Mouse (Mus musculus): ENCODE measurements around the gene 1700020D05Rik. TPM values are rescaled to one million over a fixed set of nuclear protein-coding genes. Genes with fewer than 3 reads are reported as not detected.

1700020D05Rik gene
- total RNA-seq, 2 experiments from 2014 or later = 1.5 to 2.1 TPM

DNA sequence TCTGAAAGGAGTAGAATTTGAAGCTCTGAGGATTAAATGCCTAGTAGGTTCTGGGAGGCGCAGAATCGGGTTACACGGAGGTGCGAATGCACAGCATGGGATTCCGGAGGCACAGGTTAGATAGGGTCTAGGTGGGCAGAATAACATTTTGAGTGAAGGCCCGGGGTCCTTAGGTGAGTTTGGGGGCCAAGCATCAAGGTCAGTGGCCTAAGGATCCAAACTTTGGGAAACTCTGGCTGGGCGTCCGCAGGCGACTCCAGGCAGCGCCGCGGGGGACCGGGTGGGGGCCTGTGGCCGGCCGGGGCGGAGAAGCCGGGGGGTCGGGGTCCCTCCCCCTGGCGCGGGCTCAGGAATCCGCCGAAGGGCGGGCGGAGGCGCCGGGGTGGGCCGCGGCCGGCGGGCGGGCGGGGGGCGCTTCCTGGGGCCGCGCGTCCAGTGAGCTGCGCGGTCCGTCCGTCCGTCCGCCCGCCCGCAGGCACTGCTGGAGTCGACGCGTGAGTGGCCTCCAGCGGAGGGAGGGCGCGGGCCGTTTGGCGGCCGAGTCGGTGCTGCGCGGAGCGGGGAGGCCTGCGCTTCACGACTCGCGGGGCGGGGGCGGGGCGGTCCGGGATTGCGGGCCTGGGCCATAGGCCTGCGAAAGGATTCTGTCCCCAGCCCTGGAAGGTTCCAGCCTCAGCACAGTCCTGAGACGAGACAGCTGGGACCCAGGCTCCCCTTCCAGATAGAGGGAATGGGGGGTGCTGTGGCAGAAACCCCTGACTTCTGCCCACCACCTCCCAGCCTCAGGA, 29.1 kb downstream of the 1700020D05Rik start:
- DNase-seq = peak; percentile 69

DNA sequence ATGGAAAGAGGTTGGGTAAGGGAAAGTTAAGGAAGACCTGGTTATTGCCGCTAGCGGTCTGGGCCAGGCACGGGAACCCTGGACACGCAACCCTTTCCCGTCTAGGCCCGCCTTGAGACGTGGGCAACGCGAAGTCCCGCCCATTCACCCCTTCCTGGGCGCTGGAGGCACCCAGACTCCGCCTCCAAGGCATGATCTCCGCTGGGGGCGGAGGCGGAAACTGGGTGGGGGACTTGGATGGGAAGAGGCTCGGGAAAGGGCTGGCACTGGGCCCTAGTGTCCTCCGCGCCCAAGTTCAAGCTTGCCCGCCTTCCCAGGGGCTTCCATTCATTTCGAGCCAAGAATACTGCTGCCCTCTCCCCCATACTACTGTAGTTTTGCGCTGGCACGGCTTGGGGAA, 29.9 kb downstream of the 1700020D05Rik start, which contains the start of gene Efemp2:
Gene Efemp2 (plus strand): TSS at position 235 of the 400 bp plus-strand sequence.
- peak; percentile 85 for DNase-seq

DNA sequence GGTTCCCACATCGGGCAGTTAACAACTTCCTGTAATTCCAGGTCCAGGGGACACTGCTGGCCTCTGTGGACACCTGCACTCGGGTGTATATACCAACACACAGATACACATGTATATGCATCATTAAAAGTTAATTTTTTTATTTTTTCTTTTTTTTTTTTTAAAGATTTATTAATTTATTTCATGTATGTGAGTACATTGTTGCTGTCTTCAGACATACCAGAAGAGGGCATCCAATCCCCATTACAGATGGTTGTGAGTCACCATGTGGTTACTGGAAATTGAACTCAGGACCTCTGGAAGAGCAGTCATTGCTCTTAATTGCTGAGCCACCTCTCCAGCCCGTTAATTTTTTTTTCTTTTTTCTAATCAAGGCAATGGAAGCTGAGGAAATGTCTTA, 30.7 kb downstream of the 1700020D05Rik start:
- no peak for DNase-seq

DNA sequence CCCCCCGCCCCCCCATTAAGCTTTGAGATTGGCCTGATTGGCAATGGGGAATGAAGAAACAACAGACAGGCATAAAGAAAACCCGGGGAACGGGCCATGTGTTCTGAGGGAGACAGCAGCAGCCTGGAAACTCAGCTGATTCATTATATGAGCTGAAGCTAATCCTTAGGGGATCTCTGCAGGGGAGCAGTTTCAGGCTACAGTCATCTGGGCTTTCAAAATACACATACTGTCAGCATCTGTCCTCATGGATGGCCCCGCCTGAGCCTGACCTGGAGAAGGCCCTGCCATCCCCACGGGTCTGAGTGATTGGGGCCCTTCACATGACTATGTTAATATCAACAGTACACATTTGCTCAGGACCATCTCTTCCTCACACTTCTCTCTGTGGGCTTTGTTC, 31.7 kb downstream of the 1700020D05Rik start:
- DNase-seq = no peak

DNA sequence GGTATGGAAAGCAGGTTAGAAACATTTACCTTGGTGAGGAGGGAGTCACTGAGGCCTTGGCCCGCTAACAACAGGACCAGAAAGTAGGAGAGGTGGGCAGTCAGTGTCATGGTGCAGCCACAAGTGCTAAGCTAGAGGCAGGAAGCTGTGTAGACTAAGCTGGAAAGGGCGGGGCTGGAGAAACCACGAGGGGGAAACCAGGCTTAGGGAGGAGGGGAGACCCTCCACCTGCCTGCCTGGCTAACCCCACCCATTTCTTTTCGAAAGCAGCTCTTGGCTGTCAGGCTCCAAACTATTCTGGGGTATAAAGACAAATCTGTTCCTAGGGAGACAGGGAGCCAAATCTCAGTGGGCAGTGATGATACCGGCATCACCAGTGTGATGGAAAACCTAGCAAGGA, 35.2 kb downstream of the 1700020D05Rik start, which contains the start of gene Ctsw:
Gene Ctsw (minus strand): TSS at position 134 of the 400 bp plus-strand sequence.
- DNase-seq = no peak

DNA sequence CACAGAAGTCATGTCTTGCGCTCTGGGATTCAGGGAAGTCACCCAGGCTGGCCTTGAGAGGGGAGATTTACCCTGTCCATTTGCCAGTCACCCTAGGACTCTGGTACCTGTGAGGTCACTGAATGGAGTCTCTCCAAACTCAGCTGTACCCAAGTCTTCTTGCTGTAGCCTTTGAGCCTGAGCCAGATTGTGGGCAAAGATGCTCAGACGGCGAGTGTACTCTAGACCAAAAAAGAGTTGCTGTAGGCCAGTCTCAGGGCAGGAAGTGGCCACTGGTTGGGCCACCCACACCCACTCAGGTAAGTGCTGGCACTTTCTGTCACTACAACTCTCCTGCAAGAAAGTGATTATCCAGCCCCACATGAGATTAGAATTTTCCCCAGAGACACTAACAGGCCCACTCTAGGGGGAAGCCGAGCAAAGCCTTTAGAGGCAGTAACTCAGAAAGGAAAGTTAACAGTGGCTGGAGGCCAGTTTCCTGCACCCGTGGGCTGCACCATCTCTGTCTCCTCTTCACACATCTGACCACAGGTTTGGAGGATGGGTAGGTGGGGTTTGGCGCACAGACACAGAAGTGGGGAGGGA, 36.6 kb downstream of the 1700020D05Rik start:
- DNase-seq = no peak

DNA sequence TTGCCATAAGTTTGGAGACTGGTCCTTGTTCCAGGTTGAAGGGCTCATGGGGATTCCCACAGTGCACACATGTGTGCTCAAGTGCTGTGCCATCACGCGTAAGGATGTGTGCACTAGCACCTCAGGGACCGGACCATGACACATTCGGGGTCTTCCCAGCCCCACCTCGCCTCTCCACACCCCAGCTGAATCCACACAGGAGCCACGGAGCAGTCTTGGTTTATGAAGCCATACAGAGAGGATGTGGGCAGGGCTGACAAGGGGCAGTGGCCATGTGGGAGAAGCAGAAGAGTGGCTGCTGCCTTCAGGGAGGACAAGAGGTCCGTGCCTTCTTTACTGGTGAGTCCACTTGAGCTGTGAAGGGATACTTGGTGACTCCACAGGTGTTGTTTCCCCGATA, 38.5 kb downstream of the 1700020D05Rik start:
- DNase-seq = no peak

DNA sequence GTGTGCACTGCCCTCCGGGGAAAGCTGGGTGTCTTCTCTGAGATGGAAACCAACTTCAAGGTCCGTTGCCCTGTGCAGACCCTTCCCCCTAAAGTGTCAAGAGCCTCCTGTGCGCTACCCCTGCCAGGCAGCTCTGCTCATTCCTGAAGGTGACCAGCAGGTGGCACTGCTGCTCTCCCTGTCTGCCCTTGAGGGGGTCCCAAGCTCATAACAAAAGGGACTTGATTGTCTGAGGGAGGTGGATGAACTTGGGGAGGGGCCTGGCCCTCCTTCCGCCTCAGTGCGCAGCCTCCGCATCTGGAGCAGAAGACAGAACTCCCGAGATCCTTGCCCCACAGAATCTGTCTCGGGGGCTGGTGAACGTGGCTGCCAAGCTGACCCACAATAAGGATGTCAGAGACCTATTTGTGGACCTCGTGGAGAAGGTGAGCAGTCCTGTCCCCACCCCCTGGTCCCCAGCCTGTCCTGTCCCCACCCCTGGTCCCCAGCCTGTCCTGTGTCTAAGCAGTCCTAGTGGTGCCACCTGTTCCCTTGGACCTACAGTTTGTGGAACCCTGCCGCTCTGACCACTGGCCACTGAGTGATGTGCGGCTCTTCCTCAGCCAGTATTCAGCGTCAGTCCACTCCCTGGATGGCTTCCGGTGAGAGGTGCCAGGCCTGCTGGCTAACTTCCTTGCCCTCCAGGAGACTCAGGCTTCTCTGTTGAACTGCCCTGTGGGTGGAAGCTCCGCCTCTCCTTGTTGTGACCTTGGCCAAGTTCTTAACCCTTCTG, 39.6 kb downstream of the 1700020D05Rik start:
- DNase-seq = peak; percentile 75

DNA sequence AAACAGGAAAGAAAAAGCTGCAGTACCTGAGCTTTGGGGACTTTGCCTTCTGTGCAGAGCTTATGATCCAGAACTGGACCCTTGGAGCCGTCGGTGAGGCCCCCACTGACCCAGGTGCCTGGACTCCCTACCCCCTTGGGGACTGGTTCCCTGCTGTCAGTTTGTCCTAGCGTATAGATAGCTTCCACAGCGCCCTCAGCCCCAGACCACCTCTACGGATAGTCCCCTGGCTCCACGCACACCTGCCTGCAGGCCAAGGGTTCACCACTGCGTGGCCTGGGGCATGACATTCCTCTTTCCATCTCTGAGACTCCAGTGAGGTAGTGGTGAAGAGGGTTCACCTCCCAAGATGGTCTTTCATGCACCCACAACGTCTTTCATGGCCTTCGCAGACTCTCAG, 40.4 kb downstream of the 1700020D05Rik start:
- no peak for DNase-seq

DNA sequence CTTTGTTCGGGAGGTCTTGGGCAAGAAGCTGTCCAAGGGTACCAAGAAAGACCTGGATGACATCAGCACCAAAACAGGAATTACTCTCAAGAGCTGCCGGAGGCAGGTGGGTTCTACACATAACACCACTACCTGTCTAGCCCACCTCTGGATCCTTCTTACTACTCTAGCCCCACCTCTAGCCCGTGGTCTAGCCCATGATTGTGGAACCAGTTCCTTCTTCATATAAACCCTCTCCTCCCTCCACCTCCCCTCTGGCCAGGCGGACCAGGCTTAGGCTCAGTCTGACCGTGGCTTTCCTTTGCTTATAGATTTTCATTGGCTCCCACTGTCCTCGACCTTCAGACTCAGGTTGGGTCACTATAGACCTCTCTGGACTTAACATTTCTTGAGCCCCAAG, 42.2 kb downstream of the 1700020D05Rik start:
- DNase-seq = no peak

DNA sequence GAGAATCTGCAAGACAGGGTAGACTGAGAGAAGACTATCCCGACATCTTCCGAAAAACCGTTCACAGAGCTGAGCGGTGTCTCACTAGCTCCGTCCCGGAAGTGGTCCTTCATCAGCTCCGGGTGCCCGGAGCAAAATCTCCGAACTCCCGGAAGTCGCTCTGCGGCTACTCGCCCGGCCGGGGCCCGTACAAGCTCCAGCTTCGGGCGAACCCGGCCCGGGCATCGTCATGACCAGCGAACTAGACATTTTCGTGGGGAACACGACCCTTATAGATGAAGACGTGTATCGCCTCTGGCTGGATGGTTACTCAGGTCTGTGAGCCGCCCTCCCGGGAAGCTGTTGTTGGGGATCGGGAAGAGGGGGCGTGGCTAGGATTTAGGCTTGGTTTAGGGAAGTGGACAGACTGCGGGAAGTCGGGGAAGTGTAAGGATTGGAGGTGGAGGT, 43.1 kb downstream of the 1700020D05Rik start, which contains the start of gene Fibp:
Gene Fibp (plus strand): TSS at position 151 of the 447 bp plus-strand sequence.
- DNase-seq = peak; percentile 91

DNA sequence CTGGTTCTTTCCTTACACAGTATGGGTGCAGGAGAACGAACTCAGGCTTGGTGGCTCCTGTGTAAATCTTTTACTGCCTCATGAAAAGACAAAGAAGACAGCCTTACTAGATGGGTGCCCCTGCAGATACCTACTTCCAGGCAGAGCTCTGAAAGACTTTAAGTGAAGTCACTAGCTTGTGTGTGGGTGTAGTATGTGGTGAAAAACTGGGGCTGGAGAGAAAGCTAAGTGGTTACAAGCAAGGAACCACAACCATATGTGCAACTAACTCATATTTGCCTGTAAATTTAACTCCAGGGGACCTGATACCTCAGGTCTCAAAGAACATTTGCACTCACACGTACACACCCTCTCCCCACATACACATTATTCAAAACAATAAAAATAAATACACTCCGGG, 43.7 kb downstream of the 1700020D05Rik start:
- DNase-seq = no peak

DNA sequence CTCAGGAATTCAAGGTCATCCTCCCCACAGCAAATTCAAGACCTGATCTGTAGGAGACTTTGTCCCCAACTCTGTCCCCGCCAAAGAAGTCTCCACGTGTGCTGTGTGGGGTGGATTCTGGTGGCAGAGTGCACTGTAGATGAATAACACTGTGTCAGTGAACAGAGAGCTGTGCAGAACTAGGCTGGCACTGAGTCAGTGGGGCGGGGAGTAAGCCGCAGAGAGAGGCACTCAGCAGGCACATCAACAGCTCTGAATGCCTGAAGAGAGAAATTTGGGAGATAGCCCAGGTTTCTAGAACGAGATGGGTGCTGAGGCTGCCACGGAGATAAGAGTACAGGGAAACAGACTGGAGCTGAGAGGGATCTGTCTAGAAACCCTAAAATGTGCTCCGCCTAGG, 44.6 kb downstream of the 1700020D05Rik start:
- peak; percentile 13 for DNase-seq

DNA sequence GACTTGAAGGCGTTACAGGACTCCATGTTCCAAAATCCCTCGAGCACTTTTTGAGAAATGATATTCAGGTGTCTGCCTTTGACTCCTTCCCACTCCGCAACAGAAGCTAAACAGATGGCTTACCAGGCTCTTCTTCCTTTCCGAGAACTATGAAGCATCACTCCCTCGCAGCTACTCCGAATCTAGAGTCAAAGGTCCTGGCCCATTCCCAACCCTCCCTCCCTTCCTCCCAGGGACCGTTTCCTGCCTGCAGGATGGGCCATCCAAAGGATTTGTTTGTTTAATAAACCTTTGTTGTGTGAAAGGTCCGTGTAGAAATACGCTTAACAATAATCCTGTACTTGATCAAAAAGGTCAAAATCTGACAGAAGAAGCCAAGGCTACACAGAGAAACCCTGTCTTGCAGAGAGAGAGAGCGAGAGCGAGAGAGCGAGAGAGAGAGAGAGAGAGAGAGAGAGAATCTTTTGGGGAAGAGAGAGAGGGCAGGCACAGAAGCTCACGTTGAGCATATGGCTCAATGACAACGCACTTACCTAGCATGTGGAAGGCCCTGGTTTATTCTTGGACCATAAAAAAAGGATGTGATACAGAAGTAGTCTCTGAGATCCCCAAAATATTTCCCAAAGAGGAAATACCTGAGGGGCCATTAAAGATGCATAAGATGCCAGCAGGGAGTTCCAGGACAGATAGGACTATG, 45.7 kb downstream of the 1700020D05Rik start, which contains the start of gene Ccdc85b:
Gene Ccdc85b (minus strand): TSS at position 149 of the 697 bp plus-strand sequence.
- DNase-seq = peak; percentile 55

DNA sequence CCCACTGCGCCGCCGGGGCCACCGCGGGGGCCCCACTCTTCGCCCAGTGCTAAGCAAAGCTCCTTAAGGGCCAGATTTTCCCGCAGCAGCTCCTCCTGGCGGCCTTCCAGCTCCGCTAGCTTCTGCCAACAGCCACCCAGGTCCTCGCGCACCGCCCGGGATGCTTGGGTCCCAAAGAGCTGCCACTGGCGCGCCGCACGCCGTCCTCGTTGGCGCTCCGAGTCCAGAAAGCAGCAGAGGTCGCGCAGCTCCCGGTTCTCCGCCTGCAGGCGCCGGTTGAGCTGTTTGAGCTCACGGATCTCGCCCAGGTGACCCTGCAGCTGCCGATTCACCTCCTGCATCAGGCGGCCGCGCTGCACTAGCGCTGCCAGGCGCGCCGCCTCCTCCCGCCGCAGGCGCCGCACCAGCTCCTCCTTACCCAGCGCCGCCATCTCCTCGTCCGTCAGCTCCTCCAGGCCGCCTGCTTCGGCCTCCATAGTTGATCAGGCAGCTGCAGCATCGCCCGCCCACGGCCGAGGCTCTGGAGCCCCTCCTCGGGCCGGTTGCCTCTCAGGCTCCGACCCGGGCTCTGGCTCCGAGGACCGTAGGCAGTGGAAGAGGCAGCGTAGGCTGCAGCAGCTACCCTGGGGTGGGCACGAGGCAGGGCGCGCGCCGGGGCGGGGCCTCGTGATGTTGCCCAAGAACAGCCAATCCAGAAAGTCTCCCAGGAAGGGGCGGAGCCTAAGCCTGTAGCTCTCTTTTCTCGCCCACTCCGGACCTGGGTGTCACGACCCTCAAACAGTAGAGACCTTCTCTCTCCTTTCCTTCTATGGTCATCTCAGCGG, 46.5 kb downstream of the 1700020D05Rik start:
- DNase-seq = peak; percentile 96

DNA sequence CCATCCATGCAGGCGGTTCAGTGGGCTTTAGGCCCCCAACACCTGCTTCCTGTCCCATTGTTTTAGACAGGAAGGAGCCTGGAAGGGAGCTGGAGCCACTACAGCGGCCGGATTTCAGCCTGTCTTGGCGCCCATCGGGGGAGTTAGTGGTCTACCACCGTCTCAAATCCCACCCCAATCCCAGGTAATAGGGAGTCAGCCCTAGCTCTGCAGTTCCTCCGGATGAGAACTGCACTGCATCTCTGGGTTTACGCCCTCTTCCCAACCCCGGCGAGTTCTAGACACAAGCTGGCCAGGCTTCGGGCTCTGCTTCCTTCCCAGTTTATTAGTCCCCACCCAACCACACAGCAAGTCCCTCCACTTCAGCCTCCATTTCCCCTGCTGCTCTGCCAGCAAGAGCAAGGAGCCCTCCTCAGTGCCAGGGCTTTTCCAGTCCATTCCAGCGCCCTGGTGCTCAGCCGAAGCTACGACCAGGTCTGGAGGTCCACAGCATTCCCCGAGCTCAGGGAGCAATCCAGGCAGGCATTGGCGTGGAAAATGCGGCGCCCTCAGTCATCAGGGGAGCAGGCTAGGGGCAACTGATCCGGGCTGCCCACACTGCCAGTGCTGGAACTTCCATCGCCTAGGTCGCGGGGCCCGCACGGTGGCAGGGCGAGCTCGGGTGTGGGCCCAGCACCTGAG, 47.2 kb downstream of the 1700020D05Rik start:
- peak; percentile 61 for DNase-seq

DNA sequence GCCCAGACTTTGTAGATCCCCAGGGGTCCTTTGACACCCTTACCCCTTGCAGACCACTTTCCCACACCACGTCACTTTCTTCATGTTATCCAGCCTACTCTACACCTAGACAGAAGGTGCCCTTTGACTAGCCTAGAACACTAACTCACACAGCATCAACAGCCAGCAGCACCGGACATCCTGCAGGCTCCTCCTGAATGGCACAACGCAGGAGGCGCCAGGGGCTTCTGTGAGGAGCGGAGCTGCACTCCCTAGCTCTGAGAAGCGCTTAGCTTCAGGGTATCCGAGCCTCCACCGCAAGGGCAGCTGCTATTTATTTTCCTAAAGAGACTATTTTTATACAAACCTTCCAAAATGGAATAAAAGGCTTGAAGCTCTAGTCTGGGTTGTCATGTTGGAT, 48.0 kb downstream of the 1700020D05Rik start:
- no peak for DNase-seq

DNA sequence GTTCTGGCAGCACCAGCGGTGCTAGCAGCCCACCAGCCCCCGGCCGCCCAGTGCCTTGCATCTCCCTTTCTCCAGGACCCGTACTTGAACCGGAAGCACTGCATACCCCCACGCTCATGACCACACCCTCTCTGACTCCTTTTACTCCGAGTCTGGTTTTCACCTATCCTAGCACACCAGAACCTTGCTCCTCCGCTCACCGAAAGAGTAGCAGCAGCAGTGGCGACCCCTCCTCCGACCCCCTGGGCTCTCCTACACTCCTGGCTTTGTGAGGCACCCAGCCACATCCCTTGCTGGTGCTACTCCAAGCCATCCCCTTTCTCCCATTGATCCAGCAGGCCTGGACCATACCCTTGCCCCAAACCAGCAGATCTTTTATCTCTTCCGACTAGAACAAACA, 48.5 kb downstream of the 1700020D05Rik start:
- DNase-seq = no peak

Measured in heart, postnatal 4 days (tissue).